Mouse (Mus musculus): ENCODE measurements at regions not wholly inside any gene's neighbourhood (a gene's known extent, or its start where the extent isn't known, plus 50 kb on each side); places are given as distances from the start of the nearest gene placed in this dataset.

DNA sequence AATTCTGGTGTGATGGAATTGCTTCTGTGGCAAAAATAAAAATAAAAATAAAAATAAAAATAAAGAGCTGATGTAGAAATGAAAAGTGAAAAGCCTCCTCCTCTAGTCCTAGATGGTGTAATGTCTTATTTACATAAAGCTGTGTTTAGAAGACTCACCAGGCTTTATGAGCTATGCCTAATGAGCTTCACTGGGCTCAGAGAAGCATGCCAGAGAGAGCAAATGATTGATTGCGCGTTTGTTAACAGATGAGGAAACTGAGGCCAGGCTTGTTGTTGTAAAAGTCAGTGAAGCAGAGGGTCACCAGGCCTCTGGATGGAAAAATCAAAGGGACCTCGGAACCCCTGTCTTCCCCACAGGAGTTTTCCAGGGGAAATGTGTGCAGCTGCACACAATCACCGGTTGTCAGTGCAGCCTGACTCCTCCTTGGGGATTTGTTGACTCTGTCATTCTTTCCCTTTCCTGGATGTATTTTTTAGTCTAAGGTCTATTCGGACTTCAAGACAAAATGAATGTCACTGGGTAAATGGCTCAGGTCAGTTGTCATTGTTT is 213.8 kb downstream of the Stim2 start:
- WGBS = 66% methylated on average over 5 of the region's 5 CpGs
- Histone ChIP-seq H3K4me3 (ENCODE audit: insufficient read depth, low read depth, low read length) (no peak overlapping the region), H3K27ac (replicated peaks; ENCODE audit: insufficient read depth, low read depth, low read length) (no peak overlapping the region), H3K4me1 (ENCODE audit: control insufficient read depth, insufficient read depth, low read length) (no peaks in the 10 kb centered on the region), H3K79me2 (ENCODE audit: control insufficient read depth, insufficient read depth, low read length) (no peaks in the 10 kb centered on the region), H3K27me3 (ENCODE audit: control insufficient read depth, insufficient read depth, low read length) (no peaks in the 10 kb centered on the region), H3K36me3 (ENCODE audit: control insufficient read depth, insufficient read depth, low read length) (no peaks in the 10 kb centered on the region), H3K9ac (ENCODE audit: low read depth, low read length) (no peak overlapping the region)
- no peak for DNase-seq (ENCODE audit: extremely low read depth, low read depth, low spot score)
- TF ChIP-seq POLR2A (IDR thresholded peaks at IDR 0.05; ENCODE audit: extremely low read depth, insufficient read depth, low read length) = no peak
- no peak for TF ChIP-seq CTCF (IDR thresholded peaks at IDR 0.05; ENCODE audit: low read depth, low read length)

DNA sequence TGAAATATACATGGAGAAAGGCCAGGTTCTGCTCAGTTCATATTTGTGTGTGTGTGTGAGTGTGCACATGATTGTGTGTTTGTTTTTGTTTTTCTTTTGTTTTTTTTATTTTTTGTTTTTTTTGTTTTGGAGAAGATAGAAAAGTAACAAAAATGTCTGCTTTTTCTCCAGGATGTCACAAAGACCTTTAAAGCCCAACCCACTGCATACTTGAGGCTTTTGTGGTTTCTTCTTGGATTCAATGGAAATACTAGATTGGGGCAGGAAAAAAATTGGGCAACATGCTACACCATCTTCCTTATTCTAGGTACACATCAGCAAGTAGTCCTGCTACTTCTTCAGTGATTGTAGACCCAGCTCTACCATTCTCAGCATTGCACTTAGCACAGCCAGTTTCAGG is 226.7 kb downstream of the Stim2 start:
- TF ChIP-seq CTCF (IDR thresholded peaks at IDR 0.05; ENCODE audit: low read depth, low read length) (no peak), POLR2A (IDR thresholded peaks at IDR 0.05; ENCODE audit: extremely low read depth, insufficient read depth, low read length) (no peak)
- no peak overlapping the region for H3K4me3 ChIP-seq (ENCODE audit: insufficient read depth, low read depth, low read length)
- DNase-seq (ENCODE audit: extremely low read depth, low read depth, low spot score) = no peak

DNA sequence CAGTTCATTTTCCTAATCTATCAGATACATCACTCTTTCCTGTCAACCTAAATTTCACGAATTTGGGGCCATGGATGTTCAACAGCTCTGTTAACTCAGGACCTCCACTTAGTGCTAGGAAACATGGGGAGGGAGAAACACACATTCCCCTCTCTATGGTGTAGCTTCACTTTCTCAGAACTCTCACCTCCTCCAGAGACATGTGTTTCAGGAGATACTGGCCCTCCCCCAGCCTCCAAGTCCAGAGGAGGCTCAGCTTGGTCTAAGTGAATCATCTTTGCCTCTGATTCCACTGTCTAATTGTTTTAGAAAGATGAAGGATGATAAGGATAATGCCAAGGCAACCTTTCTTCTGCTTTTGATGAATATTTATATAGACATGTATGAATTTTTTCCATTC is 236.3 kb downstream of the Stim2 start:
- Histone ChIP-seq H3K9ac (ENCODE audit: low read depth, low read length) (no peak overlapping the region), H3K36me3 (ENCODE audit: control insufficient read depth, insufficient read depth, low read length) (no peaks in the 10 kb centered on the region), H3K27ac (replicated peaks; ENCODE audit: insufficient read depth, low read depth, low read length) (no peak overlapping the region), H3K4me1 (ENCODE audit: control insufficient read depth, insufficient read depth, low read length) (no peaks in the 10 kb centered on the region), H3K79me2 (ENCODE audit: control insufficient read depth, insufficient read depth, low read length) (no peaks in the 10 kb centered on the region), H3K27me3 (ENCODE audit: control insufficient read depth, insufficient read depth, low read length) (no peaks in the 10 kb centered on the region), H3K4me3 (ENCODE audit: insufficient read depth, low read depth, low read length) (no peak overlapping the region)
- TF ChIP-seq POLR2A (IDR thresholded peaks at IDR 0.05; ENCODE audit: extremely low read depth, insufficient read depth, low read length) (no peak), CTCF (IDR thresholded peaks at IDR 0.05; ENCODE audit: low read depth, low read length) (no peak)
- WGBS = 52% methylated on average over 1 of the region's 1 CpGs
- DNase-seq (ENCODE audit: extremely low read depth, low read depth, low spot score) = no peak

More for the DNA sequence above, 226.7 kb downstream of the Stim2 start:
- Histone ChIP-seq H3K4me1 (ENCODE audit: control insufficient read depth, insufficient read depth, low read length) (no peaks in the 10 kb centered on the region), H3K9ac (ENCODE audit: low read depth, low read length) (no peak overlapping the region), H3K27ac (replicated peaks; ENCODE audit: insufficient read depth, low read depth, low read length) (no peak overlapping the region), H3K79me2 (ENCODE audit: control insufficient read depth, insufficient read depth, low read length) (no peaks in the 10 kb centered on the region), H3K36me3 (ENCODE audit: control insufficient read depth, insufficient read depth, low read length) (no peaks in the 10 kb centered on the region), H3K27me3 (ENCODE audit: control insufficient read depth, insufficient read depth, low read length) (no peaks in the 10 kb centered on the region)

DNA sequence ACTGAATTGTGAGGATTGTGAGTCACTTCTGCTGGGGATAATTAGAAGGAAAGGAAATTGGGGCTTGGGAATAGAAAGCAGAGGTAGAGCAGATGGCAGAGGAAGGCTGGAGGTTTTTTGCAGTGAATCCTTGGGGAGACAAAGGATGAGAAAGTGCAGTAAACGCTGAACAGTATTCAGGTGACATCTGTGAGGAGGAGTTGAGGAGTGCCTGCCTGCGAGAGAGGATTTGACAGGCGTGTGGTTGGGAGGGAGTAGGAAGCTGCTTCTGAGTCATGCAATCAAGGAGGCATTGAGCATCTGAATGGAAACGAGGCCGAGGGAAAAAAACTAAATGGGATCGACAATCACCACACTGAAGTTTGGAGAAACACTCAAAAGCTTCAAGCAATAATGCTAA is 236.9 kb downstream of the Stim2 start:
- no peak overlapping the region for H3K27ac ChIP-seq (replicated peaks; ENCODE audit: insufficient read depth, low read depth, low read length)
- 63% methylated on average over 6 of the region's 6 CpGs for WGBS
- no peak for TF ChIP-seq POLR2A (IDR thresholded peaks at IDR 0.05; ENCODE audit: extremely low read depth, insufficient read depth, low read length)
- TF ChIP-seq CTCF (IDR thresholded peaks at IDR 0.05; ENCODE audit: low read depth, low read length) = no peak
- no peaks in the 10 kb centered on the region for H3K4me1 ChIP-seq (ENCODE audit: control insufficient read depth, insufficient read depth, low read length)
- DNase-seq (ENCODE audit: extremely low read depth, low read depth, low spot score) = no peak
- no peak overlapping the region for H3K4me3 ChIP-seq (ENCODE audit: insufficient read depth, low read depth, low read length)
- no peak overlapping the region for H3K9ac ChIP-seq (ENCODE audit: low read depth, low read length)
- H3K27me3 ChIP-seq (ENCODE audit: control insufficient read depth, insufficient read depth, low read length) = no peaks in the 10 kb centered on the region
- no peaks in the 10 kb centered on the region for H3K36me3 ChIP-seq (ENCODE audit: control insufficient read depth, insufficient read depth, low read length)
- no peaks in the 10 kb centered on the region for H3K79me2 ChIP-seq (ENCODE audit: control insufficient read depth, insufficient read depth, low read length)

DNA sequence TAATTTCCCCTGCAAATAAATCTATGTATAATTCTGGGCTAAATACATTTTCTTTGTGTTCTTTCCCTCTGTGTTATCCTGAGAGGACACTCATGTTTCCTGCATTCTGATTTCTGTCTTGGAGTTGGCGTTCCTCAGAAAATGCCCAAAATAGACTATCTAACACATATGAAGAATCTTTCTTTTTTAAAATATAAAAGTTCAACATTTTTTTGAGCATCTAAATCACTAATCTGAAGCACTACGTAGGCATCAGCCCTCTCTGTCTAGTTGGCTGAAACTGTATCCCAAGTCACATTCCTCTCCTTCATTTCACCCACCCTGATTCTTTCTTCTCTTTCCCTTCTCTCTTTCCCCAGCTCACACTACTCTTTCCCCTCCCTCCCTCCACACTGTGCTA is 238.9 kb downstream of the Stim2 start:
- Histone ChIP-seq H3K27me3 (ENCODE audit: control insufficient read depth, insufficient read depth, low read length) (no peaks in the 10 kb centered on the region), H3K27ac (replicated peaks; ENCODE audit: insufficient read depth, low read depth, low read length) (no peak overlapping the region), H3K9ac (ENCODE audit: low read depth, low read length) (no peak overlapping the region), H3K4me1 (ENCODE audit: control insufficient read depth, insufficient read depth, low read length) (no peaks in the 10 kb centered on the region), H3K36me3 (ENCODE audit: control insufficient read depth, insufficient read depth, low read length) (no peaks in the 10 kb centered on the region), H3K79me2 (ENCODE audit: control insufficient read depth, insufficient read depth, low read length) (no peaks in the 10 kb centered on the region), H3K4me3 (ENCODE audit: insufficient read depth, low read depth, low read length) (no peak overlapping the region)
- 83% methylated on average over 2 of the region's 2 CpGs for WGBS
- no peak for DNase-seq (ENCODE audit: extremely low read depth, low read depth, low spot score)
- no peak for TF ChIP-seq POLR2A (IDR thresholded peaks at IDR 0.05; ENCODE audit: extremely low read depth, insufficient read depth, low read length)
- TF ChIP-seq CTCF (IDR thresholded peaks at IDR 0.05; ENCODE audit: low read depth, low read length) = no peak

DNA sequence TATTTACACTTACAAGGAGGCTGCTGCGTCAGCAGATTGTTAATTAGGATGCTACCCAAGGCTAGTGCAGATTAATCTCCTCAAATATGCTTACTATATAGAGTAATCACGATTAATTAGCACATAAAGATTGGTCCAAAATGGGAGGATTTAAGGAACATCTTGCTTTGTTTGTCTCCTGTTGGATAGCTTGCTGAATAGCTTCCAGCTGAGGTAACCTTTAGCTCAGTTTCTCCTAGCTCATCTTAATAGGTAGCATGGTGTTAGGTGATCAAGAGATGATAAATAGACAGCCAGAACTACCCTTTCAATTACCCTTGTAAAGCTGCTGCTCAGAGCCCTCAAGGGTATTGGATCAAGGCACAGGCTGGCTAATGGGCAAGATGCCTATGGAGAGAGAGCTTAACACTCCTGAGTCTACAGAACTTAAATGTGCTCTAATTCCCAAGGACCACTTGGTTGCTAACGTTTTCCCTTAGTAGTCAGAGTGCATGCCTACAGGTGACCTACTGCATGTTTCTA is 240.4 kb downstream of the Stim2 start:
- WGBS = 64% methylated on average over 3 of the region's 3 CpGs
- DNase-seq (ENCODE audit: extremely low read depth, low read depth, low spot score) = no peak
- Histone ChIP-seq H3K36me3 (ENCODE audit: control insufficient read depth, insufficient read depth, low read length) (no peaks in the 10 kb centered on the region), H3K27ac (replicated peaks; ENCODE audit: insufficient read depth, low read depth, low read length) (no peak overlapping the region), H3K4me1 (ENCODE audit: control insufficient read depth, insufficient read depth, low read length) (no peaks in the 10 kb centered on the region), H3K4me3 (ENCODE audit: insufficient read depth, low read depth, low read length) (no peak overlapping the region), H3K79me2 (ENCODE audit: control insufficient read depth, insufficient read depth, low read length) (no peaks in the 10 kb centered on the region), H3K9ac (ENCODE audit: low read depth, low read length) (no peak overlapping the region), H3K27me3 (ENCODE audit: control insufficient read depth, insufficient read depth, low read length) (no peaks in the 10 kb centered on the region)
- TF ChIP-seq CTCF (IDR thresholded peaks at IDR 0.05; ENCODE audit: low read depth, low read length) = no peak
- TF ChIP-seq POLR2A (IDR thresholded peaks at IDR 0.05; ENCODE audit: extremely low read depth, insufficient read depth, low read length) = no peak
